Comparison of ENCODE assay signal across 19 mouse cellular contexts in genomic region chr6:121215896-121216295, GRCm38 (mm10). TPM values are rescaled to one million over a fixed set of nuclear protein-coding genes. Genes with fewer than 3 reads are reported as not detected.
A peak's percentile ranks its signal among the peaks of the same experiment; 100 is the strongest.
DNase-seq lines count a peak whose midpoint lies in the region; ATAC-seq and TF ChIP-seq lines count a peak whose summit lies in the region.
"Had no signal": no experiment of that assay in that cellular context is flagged by ENCODE, and none has a peak within 500 bp of the region (broad histone marks: within the 10 kb centered on the region; RNA-seq: fewer than 3 reads in every experiment).

No protein-coding gene starts in this region.

- 0 out of 2 replicates have a peak, but pooled peaks cover 3% of the 10 kb centered on the region for H3K9me3 ChIP-seq in heart, embryonic 12.5 days (replicated peaks)
- H3K9me3 ChIP-seq: embryonic facial prominence, embryonic 10.5 days; forebrain, embryonic 13.5 days; hindbrain, embryonic 12.5 days had no signal

- no peak overlapping the region; the same call in 1 of the 2 replicates for H3K9ac ChIP-seq in heart, adult 2 months (ENCODE audit: low read depth, low read length)
- H3K9ac ChIP-seq in heart, embryonic 12.5 days = no peak overlapping the region
- H3K9ac ChIP-seq: forebrain, embryonic 13.5 days; forebrain, postnatal 0 days; hindbrain, embryonic 12.5 days had no signal

- no peak for TF ChIP-seq EP300 in heart, adult 2 months (IDR thresholded peaks at IDR 0.05; ENCODE audit: insufficient read depth, low read depth, low read length)

- 47% methylated on average over 6 of the region's 6 CpGs for WGBS in heart, adult 2 months
- WGBS in heart, embryonic 12.5 days = 75% methylated on average over 6 of the region's 6 CpGs
- WGBS in thymus, adult 2 months = 69% methylated on average over 6 of the region's 6 CpGs

- TF ChIP-seq CTCF in heart, adult 2 months (IDR thresholded peaks at IDR 0.05) = no peak
- TF ChIP-seq CTCF in thymus, adult 2 months (IDR thresholded peaks at IDR 0.05; ENCODE audit: borderline replicate concordance, control insufficient read depth, extremely low read depth, insufficient read depth, low read length, poor library complexity) = no peak

- no peaks in the 10 kb centered on the region for H3K79me2 ChIP-seq in heart, adult 2 months (replicated peaks; ENCODE audit: control insufficient read depth, insufficient read depth, low read length)

- H3K27ac ChIP-seq in heart, adult 2 months = peak overlapping the region; percentile 76
- no peak overlapping the region for H3K27ac ChIP-seq in heart, embryonic 12.5 days (ENCODE audit: poor library complexity, severe bottlenecking)
- no peak overlapping the region for H3K27ac ChIP-seq in thymus, adult 2 months (ENCODE audit: control insufficient read depth, insufficient read depth, low read length)
- H3K27ac ChIP-seq: embryonic facial prominence, embryonic 10.5 days; forebrain, embryonic 13.5 days; hindbrain, embryonic 12.5 days had no signal

- ATAC-seq in frontal cortex, adult (ENCODE audit: low TSS enrichment) = peak; percentile 43
- ATAC-seq in heart, embryonic 12.5 days (ENCODE audit: insufficient number of reproducible peaks, low FRiP score) = no peak
- ATAC-seq: activated CD4-positive, CD25-positive, alpha-beta regulatory T cell, adult 4 months; forebrain, embryonic 13.5 days; forebrain, postnatal 0 days; hindbrain, embryonic 16.5 days; Patski had no signal

- H3K36me3 ChIP-seq in heart, adult 2 months (ENCODE audit: control insufficient read depth, insufficient read depth, low read length) = peaks cover 6% of the 10 kb centered on the region
- no peaks in the 10 kb centered on the region for H3K36me3 ChIP-seq in heart, embryonic 12.5 days
- H3K36me3 ChIP-seq in thymus, adult 2 months (ENCODE audit: control insufficient read depth, insufficient read depth, low read length) = no peaks in the 10 kb centered on the region
- H3K36me3 ChIP-seq: embryonic facial prominence, embryonic 10.5 days; hindbrain, embryonic 12.5 days had no signal

- intact Hi-C loops in heart, adult 2 months (cut with DNase I) = no loop called here

- peaks cover 18% of the 10 kb centered on the region for H3K4me1 ChIP-seq in heart, adult 2 months (ENCODE audit: control insufficient read depth, insufficient read depth, low read length)
- H3K4me1 ChIP-seq in heart, embryonic 12.5 days (replicated peaks) = peaks cover 24% of the 10 kb centered on the region
- H3K4me1 ChIP-seq in thymus, adult 2 months (replicated peaks; ENCODE audit: control insufficient read depth, insufficient read depth, low read length) = peaks cover 59% of the 10 kb centered on the region

- no peak overlapping the region for H3K4me2 ChIP-seq in heart, embryonic 12.5 days
- H3K4me2 ChIP-seq: forebrain, embryonic 13.5 days; hindbrain, embryonic 12.5 days had no signal

- no peak for TF ChIP-seq POLR2A in heart, adult 2 months (IDR thresholded peaks at IDR 0.05; ENCODE audit: insufficient read depth, low read depth, low read length)
- TF ChIP-seq POLR2A in thymus, adult 2 months (IDR thresholded peaks at IDR 0.05; ENCODE audit: control insufficient read depth, extremely low read depth, insufficient read depth, low read length, poor library complexity) = no peak

- no peak overlapping the region for H3K4me3 ChIP-seq in heart, adult 2 months
- H3K4me3 ChIP-seq in heart, embryonic 12.5 days = no peak overlapping the region
- no peak overlapping the region for H3K4me3 ChIP-seq in thymus, adult 2 months (ENCODE audit: control insufficient read depth, insufficient read depth, low read length)
- H3K4me3 ChIP-seq: embryonic facial prominence, embryonic 10.5 days; forebrain, embryonic 13.5 days; hindbrain, embryonic 12.5 days had no signal

- DNase-seq in frontal cortex, postnatal 10 days (ENCODE audit: low spot score in 2 of 2) = no peak
- DNase-seq in heart, adult 2 months = no peak
- DNase-seq in thymus, postnatal 4 days = peak; percentile 7
- DNase-seq in thymus, adult 2 months = no peak
- no peak for DNase-seq in layer of hippocampus, adult 9-11 months
- no peak for DNase-seq in right cerebral cortex, adult 18-20 months
- DNase-seq: adrenal gland, postnatal 14 days; cerebellum, adult 2 months; forebrain, postnatal 0 days; heart, postnatal 4 days had no signal

- H3K27me3 ChIP-seq in heart, adult 2 months (ENCODE audit: control insufficient read depth, insufficient read depth, low read length) = no peaks in the 10 kb centered on the region
- H3K27me3 ChIP-seq in heart, embryonic 12.5 days (replicated peaks) = peaks cover 21% of the 10 kb centered on the region
- H3K27me3 ChIP-seq in thymus, adult 2 months (ENCODE audit: control insufficient read depth, insufficient read depth, low read length) = no peaks in the 10 kb centered on the region; the same call in 1 of the 2 replicates
- H3K27me3 ChIP-seq: Patski had no signal

RNA-seq across cellular contexts. Expression of gene Tuba8, which starts 5.4 kb away (rescaled TPM):
- 100 to 1,000 TPM; 192 to 198 TPM for total RNA-seq in heart, adult 2 months (2021)
- 71.6 and 81.9 TPM in 2 replicates for polyA plus RNA-seq in heart, adult 2 months (2012; rRNA removed)
- 0.42 and 0.55 TPM in 2 replicates for polyA plus RNA-seq in heart, embryonic 12.5 days (2016; fragmentation: Nextera tagmentation; extraction: Ambion mirVana)
- 2.9 and 4.3 TPM in 2 replicates for polyA plus RNA-seq in thymus, adult 2 months (2012; rRNA removed)
- polyA plus RNA-seq: forebrain, embryonic 13.5 days; heart, embryonic 14.5 days had no signal

RNA-seq across cellular contexts. Expression of gene Usp18, which starts 29.8 kb away (rescaled TPM):
- 1 to 10 TPM; 1.3 to 1.5 TPM for total RNA-seq in heart, adult 2 months (2021)
- 3.9 and 5.7 TPM in 2 replicates for polyA plus RNA-seq in heart, adult 2 months (2012; rRNA removed)
- 1.5 and 1.8 TPM in 2 replicates for polyA plus RNA-seq in heart, embryonic 12.5 days (2016; fragmentation: Nextera tagmentation; extraction: Ambion mirVana)
- 30.0 and 43.4 TPM in 2 replicates for polyA plus RNA-seq in thymus, adult 2 months (2012; rRNA removed)

RNA-seq across cellular contexts. Expression of gene Pex26, which starts 32.4 kb away (rescaled TPM):
- 1 to 10 TPM; 6.0 TPM for total RNA-seq in heart, adult 2 months (2021)
- polyA plus RNA-seq in heart, adult 2 months (2012; rRNA removed) = 8.3 and 10.9 TPM in 2 replicates
- polyA plus RNA-seq in heart, embryonic 12.5 days (2016; fragmentation: Nextera tagmentation; extraction: Ambion mirVana) = 6.1 and 6.5 TPM in 2 replicates
- polyA plus RNA-seq in thymus, adult 2 months (2012; rRNA removed) = 29.3 and 31.7 TPM in 2 replicates

Comparison
In these comparisons a context has a peak if more than half of its experiments do, and no peak if none do; other contexts are left out.
1. RNA of gene Tuba8, which starts 5.4 kb away (polyA plus RNA-seq): 71.6 to 81.9 TPM in heart, adult 2 months; 2.9 to 4.3 TPM in thymus, adult 2 months and 0.42 to 0.55 TPM in heart, embryonic 12.5 days; every median in the first group is over 10 times any median in the second.